Mouse (Mus musculus): ENCODE data around the gene Arhgef2. TPM values are rescaled to one million over a fixed set of nuclear protein-coding genes. Genes with fewer than 3 reads are reported as not detected.
"Not testable (repeated sequence)": the region's sequence is repeated elsewhere in the genome, so short reads cannot be mapped to it uniquely, and the experiment has no call there.

Arhgef2 gene
- polyA plus RNA-seq (2016; fragmentation: Nextera tagmentation; extraction: Ambion mirVana) = 111 and 123 TPM in 2 replicates

GRCm38 (mm10) chr3:88605666-88606065 is at the start of gene Arhgef2:
Gene Arhgef2, plus strand, starts transcription at chr3:88605966.
- H3K27me3 ChIP-seq (ENCODE audit: insufficient read depth, poor library complexity, severe bottlenecking); H3K36me3 ChIP-seq; H3K9me3 ChIP-seq; DNase-seq (ENCODE audit: low spot score): not testable (repeated sequence)
- 89% methylated on average over 2 of the region's 2 CpGs for WGBS
- H3K27ac ChIP-seq = peak within 1 kb of the TSS; percentile 77; the same call in 1 of the 2 replicates
- H3K4me3 ChIP-seq = peak within 1 kb of the TSS; percentile 51
- peaks cover 21% of the 10 kb centered on the region for H3K4me1 ChIP-seq (replicated peaks)

DNA sequence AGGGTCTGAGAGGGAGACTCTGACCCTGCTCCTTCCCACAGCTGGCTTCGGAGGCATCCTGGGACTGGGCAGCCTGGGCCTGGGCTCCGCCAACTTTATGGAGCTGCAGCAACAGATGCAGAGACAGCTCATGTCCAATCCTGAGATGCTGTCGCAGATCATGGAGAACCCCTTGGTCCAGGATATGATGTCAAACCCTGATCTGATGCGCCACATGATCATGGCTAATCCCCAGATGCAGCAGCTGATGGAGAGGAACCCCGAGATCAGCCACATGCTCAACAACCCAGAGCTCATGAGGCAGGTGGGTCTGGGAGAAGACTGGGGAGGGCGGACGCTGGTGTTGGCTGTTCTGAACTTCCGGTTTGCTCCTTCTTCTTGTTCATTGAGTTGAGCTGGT is 49.1 kb upstream of the Arhgef2 start:
- DNase-seq (ENCODE audit: low spot score) = no peak
- no peaks in the 10 kb centered on the region for H3K9me3 ChIP-seq
- H3K36me3 ChIP-seq = peaks cover 66% of the 10 kb centered on the region
- no peak overlapping the region for H3K27ac ChIP-seq
- no peaks in the 10 kb centered on the region for H3K27me3 ChIP-seq (ENCODE audit: insufficient read depth, poor library complexity, severe bottlenecking)
- peaks cover 38% of the 10 kb centered on the region for H3K4me1 ChIP-seq (replicated peaks)
- H3K4me3 ChIP-seq = no peak overlapping the region
- WGBS = 95% methylated on average over 8 of the region's 8 CpGs

DNA sequence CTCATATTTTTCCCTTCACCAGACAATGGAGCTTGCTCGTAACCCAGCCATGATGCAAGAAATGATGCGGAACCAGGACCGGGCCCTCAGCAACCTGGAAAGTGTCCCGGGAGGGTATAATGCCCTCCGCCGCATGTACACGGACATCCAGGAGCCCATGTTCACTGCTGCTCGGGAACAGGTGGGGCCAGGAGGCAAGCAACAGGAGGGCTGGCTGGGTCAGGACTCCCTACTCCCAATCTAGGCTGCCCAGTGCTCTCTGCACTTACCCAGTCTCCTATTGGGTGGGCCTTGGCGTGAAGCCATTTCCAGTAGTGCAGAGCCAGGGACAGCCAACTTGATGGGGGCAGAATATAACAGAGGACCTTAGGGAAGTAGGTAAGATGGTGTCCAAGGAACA is 46.2 kb upstream of the Arhgef2 start:
- Histone ChIP-seq H3K4me1 (replicated peaks) (peaks cover 29% of the 10 kb centered on the region), H3K27ac (no peak overlapping the region), H3K36me3 (peaks cover 96% of the 10 kb centered on the region), H3K9me3 (no peaks in the 10 kb centered on the region), H3K4me3 (no peak overlapping the region), H3K27me3 (ENCODE audit: insufficient read depth, poor library complexity, severe bottlenecking) (no peaks in the 10 kb centered on the region)
- 97% methylated on average over 9 of the region's 9 CpGs for WGBS
- DNase-seq (ENCODE audit: low spot score) = no peak

DNA sequence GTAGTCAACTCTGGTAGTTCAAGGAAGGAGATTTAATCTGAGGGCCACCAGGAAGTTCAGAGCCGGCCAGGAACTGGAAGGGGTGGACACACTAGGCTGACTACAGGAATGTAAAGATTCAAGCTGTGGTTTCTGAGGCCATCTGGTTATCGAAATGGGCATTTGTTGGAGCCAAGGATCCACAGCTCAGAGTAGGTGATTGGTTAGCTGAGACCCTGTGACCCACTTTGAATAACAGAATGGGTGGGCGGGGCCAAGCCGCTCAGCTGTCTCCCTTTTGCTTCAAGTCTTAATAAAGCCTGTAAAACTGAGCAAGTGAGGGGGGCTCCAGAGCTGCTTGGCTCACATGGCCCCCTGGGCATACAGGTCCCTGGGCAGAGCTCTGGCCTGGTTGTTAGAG is 43.8 kb upstream of the Arhgef2 start:
- Histone ChIP-seq H3K36me3 (peaks cover 100% of the 10 kb centered on the region), H3K4me3 (no peak overlapping the region), H3K4me1 (replicated peaks) (peaks cover 9% of the 10 kb centered on the region; the same call in 1 of the 2 replicates), H3K27ac (0 out of 2 replicates have a peak overlapping the region, but pooled peaks have one; percentile 50), H3K27me3 (ENCODE audit: insufficient read depth, poor library complexity, severe bottlenecking) (no peaks in the 10 kb centered on the region), H3K9me3 (no peaks in the 10 kb centered on the region)
- 65% methylated on average over 4 of the region's 4 CpGs for WGBS
- no peak for DNase-seq (ENCODE audit: low spot score)

DNA sequence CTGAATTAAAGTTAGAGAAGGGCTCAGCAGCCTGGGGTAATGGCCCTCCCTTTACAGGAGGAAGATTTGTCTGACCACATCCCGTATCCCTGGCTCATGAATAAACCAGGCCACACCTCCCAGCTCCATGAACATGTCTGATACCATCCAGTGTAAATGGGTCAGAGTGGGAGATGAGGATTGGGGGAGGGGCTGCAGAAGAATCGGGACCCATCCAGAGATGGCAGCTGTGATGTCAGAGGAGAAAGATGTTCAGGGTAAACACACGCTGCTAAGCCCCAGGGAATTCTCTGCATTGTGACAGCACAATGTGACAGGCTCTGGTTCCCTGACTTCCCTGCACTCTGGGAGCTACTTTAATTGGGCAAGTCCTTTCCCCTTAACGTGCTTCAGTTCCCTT is 42.3 kb upstream of the Arhgef2 start:
- Histone ChIP-seq H3K27me3 (ENCODE audit: insufficient read depth, poor library complexity, severe bottlenecking) (no peaks in the 10 kb centered on the region), H3K9me3 (no peaks in the 10 kb centered on the region), H3K27ac (0 out of 2 replicates have a peak overlapping the region, but pooled peaks have one; percentile 12), H3K4me1 (replicated peaks) (peaks cover 9% of the 10 kb centered on the region; the same call in 1 of the 2 replicates), H3K36me3 (peaks cover 100% of the 10 kb centered on the region), H3K4me3 (no peak overlapping the region)
- WGBS = 76% methylated on average over 4 of the region's 4 CpGs
- no peak for DNase-seq (ENCODE audit: low spot score)

GRCm38 (mm10) chr3:88563966-88564365 is 41.8 kb upstream of the Arhgef2 start:
- no peaks in the 10 kb centered on the region for H3K27me3 ChIP-seq (ENCODE audit: insufficient read depth, poor library complexity, severe bottlenecking)
- no peak for DNase-seq (ENCODE audit: low spot score)
- no peaks in the 10 kb centered on the region for H3K9me3 ChIP-seq
- H3K4me1 ChIP-seq (replicated peaks) = peaks cover 9% of the 10 kb centered on the region; the same call in 1 of the 2 replicates
- H3K27ac ChIP-seq = no peak overlapping the region
- 89% methylated on average over 7 of the region's 7 CpGs for WGBS
- peaks cover 100% of the 10 kb centered on the region for H3K36me3 ChIP-seq
- no peak overlapping the region for H3K4me3 ChIP-seq

DNA sequence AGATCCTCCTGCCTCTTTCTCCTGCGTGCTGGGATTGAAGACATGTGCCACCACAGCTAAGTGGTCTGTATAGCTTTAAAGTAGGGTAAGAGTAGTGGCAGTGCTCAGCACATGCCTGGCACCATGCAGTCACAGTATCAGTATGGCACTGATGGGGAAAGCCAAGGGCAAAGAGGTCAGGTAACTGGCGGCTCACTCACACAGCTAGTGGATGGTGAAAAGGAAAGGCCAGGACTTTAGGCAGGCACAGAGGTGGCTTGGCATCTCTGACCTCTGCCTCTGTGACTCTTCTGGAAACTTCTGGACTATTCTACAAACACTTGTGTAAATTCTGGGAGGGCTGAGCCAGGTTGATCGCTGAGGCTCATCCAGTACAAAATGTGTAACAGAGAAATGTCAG is 39.6 kb upstream of the Arhgef2 start:
- WGBS = 92% methylated on average over 3 of the region's 3 CpGs
- no peak overlapping the region for H3K4me3 ChIP-seq
- H3K27ac ChIP-seq = no peak overlapping the region
- no peaks in the 10 kb centered on the region for H3K27me3 ChIP-seq (ENCODE audit: insufficient read depth, poor library complexity, severe bottlenecking)
- H3K36me3 ChIP-seq = peaks cover 99% of the 10 kb centered on the region
- no peaks in the 10 kb centered on the region for H3K9me3 ChIP-seq
- DNase-seq (ENCODE audit: low spot score) = no peak
- H3K4me1 ChIP-seq (replicated peaks) = peaks cover 9% of the 10 kb centered on the region; the same call in 1 of the 2 replicates

- H3K27me3 ChIP-seq (ENCODE audit: insufficient read depth, poor library complexity, severe bottlenecking) = no peaks in the 10 kb centered on the region
- no peak for DNase-seq (ENCODE audit: low spot score)
- peaks cover 9% of the 10 kb centered on the region; the same call in 1 of the 2 replicates for H3K4me1 ChIP-seq (replicated peaks)
- no peak overlapping the region for H3K27ac ChIP-seq
- no peak overlapping the region for H3K4me3 ChIP-seq
- H3K9me3 ChIP-seq = no peaks in the 10 kb centered on the region
- WGBS = 85% methylated on average over 4 of the region's 4 CpGs
- peaks cover 94% of the 10 kb centered on the region for H3K36me3 ChIP-seq
These were observed 39.2 kb upstream of the Arhgef2 start for GRCm38 (mm10) chr3:88566536-88567061.

DNA sequence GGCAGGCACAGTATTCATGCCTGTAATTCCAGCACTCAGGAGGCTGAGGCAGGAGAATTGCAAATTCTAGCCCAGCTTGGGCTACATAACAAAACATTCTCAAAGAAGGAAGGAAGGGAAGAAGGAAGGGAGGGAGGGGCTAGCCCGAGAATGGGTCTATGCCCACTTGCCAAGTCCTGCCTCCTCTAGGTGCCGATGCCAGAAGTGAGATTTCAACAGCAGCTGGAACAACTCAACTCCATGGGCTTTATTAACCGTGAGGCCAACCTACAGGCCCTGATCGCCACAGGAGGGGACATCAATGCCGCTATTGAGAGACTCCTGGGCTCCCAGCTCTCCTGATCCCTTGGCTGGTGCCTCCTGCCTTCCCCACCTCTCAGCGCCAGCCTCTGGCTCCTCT is 37.9 kb upstream of the Arhgef2 start:
- WGBS = 95% methylated on average over 6 of the region's 6 CpGs

DNA sequence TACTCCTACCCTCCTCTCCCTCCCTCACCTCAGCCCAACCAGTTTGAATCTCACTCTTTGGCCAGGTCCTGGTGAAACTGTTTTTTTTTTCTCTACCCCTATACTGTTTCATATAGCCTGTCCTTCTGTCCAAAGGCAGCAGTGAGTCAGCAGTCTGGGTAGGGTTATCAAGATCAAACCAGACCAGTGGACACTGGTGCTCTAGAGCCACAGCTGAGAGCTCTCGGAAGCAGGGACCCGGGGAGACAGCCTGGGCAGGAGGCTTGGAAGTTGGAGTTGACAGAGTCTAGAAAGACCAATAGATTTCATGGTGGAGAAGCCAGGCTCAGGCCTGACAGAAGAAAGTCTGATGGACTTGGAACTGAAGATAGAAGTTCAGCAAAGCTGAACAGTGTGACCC is 37.2 kb upstream of the Arhgef2 start:
- Histone ChIP-seq H3K27me3 (ENCODE audit: insufficient read depth, poor library complexity, severe bottlenecking) (no peaks in the 10 kb centered on the region), H3K9me3 (no peaks in the 10 kb centered on the region), H3K4me3 (no peak overlapping the region), H3K36me3 (peaks cover 74% of the 10 kb centered on the region), H3K27ac (no peak overlapping the region), H3K4me1 (replicated peaks) (0 out of 2 replicates have a peak, but pooled peaks cover 4% of the 10 kb centered on the region)
- DNase-seq (ENCODE audit: low spot score) = no peak
- WGBS = 98% methylated on average over 2 of the region's 2 CpGs

More for the DNA sequence above, 37.9 kb upstream of the Arhgef2 start:
- no peak for DNase-seq (ENCODE audit: low spot score)
- Histone ChIP-seq H3K27ac (no peak overlapping the region), H3K4me3 (no peak overlapping the region), H3K36me3 (peaks cover 81% of the 10 kb centered on the region), H3K4me1 (replicated peaks) (0 out of 2 replicates have a peak, but pooled peaks cover 4% of the 10 kb centered on the region), H3K27me3 (ENCODE audit: insufficient read depth, poor library complexity, severe bottlenecking) (no peaks in the 10 kb centered on the region), H3K9me3 (no peaks in the 10 kb centered on the region)

- no peaks in the 10 kb centered on the region for H3K4me1 ChIP-seq (replicated peaks)
- 97% methylated on average over 2 of the region's 2 CpGs for WGBS
- H3K27me3 ChIP-seq (ENCODE audit: insufficient read depth, poor library complexity, severe bottlenecking) = no peaks in the 10 kb centered on the region
- no peak overlapping the region for H3K4me3 ChIP-seq
- no peak for DNase-seq (ENCODE audit: low spot score)
- peaks cover 69% of the 10 kb centered on the region for H3K36me3 ChIP-seq
- no peak overlapping the region for H3K27ac ChIP-seq
- no peaks in the 10 kb centered on the region for H3K9me3 ChIP-seq
These were observed 36.7 kb upstream of the Arhgef2 start for GRCm38 (mm10) chr3:88569093-88569492.

DNA sequence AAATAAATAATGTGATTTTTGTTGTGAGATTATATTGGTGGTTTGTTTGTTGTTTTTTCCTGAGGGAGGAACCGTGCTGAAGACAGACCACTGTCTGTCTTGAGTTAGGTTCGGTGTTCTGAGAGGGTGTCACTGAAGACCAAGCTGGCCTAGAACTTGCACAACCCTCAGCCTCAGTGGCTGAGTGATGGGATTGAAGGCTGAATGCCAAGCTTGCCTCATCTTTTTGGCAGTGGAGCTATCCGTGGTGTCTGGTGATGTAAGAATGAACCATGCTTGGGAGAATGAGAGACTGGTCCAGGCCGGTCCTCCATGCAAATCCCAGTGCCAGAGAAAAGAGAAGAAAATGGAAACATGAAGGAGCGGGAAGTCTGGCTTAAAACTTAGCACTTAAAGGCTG is 36.1 kb upstream of the Arhgef2 start:
- no peaks in the 10 kb centered on the region for H3K27me3 ChIP-seq (ENCODE audit: insufficient read depth, poor library complexity, severe bottlenecking)
- H3K36me3 ChIP-seq = peaks cover 63% of the 10 kb centered on the region
- DNase-seq (ENCODE audit: low spot score) = no peak
- H3K4me1 ChIP-seq (replicated peaks) = no peaks in the 10 kb centered on the region
- H3K9me3 ChIP-seq = no peaks in the 10 kb centered on the region
- WGBS = 93% methylated on average over 5 of the region's 5 CpGs
- H3K27ac ChIP-seq = no peak overlapping the region
- no peak overlapping the region for H3K4me3 ChIP-seq

GRCm38 (mm10) chr3:88570341-88570740 is 35.4 kb upstream of the Arhgef2 start:
- Histone ChIP-seq H3K27ac (no peak overlapping the region), H3K36me3 (peaks cover 57% of the 10 kb centered on the region), H3K27me3 (ENCODE audit: insufficient read depth, poor library complexity, severe bottlenecking) (no peaks in the 10 kb centered on the region), H3K4me3 (no peak overlapping the region), H3K9me3 (no peaks in the 10 kb centered on the region), H3K4me1 (replicated peaks) (no peaks in the 10 kb centered on the region)
- WGBS = 97% methylated on average over 10 of the region's 10 CpGs
- DNase-seq (ENCODE audit: low spot score) = no peak

DNA sequence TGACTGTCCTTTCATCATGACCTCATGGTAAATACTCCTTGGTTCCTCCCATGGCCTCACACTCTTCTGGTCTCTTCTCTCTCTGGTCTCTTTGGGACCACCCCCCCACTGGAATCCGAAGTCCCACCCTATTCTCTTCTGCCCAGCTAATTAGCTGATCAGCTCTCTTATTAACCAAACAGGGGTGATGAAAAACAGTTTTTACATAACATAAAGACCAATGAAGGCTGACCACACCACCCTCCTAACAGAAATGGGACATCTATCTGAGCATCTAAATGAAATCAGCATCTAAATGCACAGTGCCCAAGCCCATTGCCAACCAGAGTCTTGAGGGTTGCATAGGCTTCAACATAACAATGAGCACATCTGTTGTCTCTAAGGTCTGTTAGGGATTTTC is 33.9 kb upstream of the Arhgef2 start:
- H3K4me1 ChIP-seq (replicated peaks) = no peaks in the 10 kb centered on the region
- 72% methylated on average over 1 of the region's 1 CpGs for WGBS
- H3K4me3 ChIP-seq = no peak overlapping the region
- H3K27ac ChIP-seq = no peak overlapping the region
- peaks cover 41% of the 10 kb centered on the region for H3K36me3 ChIP-seq
- DNase-seq (ENCODE audit: low spot score) = no peak
- H3K9me3 ChIP-seq = no peaks in the 10 kb centered on the region
- H3K27me3 ChIP-seq (ENCODE audit: insufficient read depth, poor library complexity, severe bottlenecking) = no peaks in the 10 kb centered on the region

Data from hindbrain, embryonic 10.5 days (tissue).